Mouse (Mus musculus) heart, embryonic 16.5 days (tissue): ENCODE results near the gene Coq8a. TPM values are rescaled to one million over a fixed set of nuclear protein-coding genes. Genes with fewer than 3 reads are reported as not detected.

ENCODE experiments used
- ATAC-seq: fragments of 200-750 bp; cut with Nextera tagmentation; replicated peaks from 2 replicates; pipeline ENCODE4 v1.8.0; 2017; ENCODE audit warnings: moderate number of reproducible peaks; ENCODE audit not compliant: insufficient read depth, low FRiP score; ENCODE audit errors: extremely low read depth
- H3K27ac ChIP-seq: fragments of 300-500 bp; sonication (generic); 2 replicates; pipeline ENCODE4 v1.5.1; 2014; ENCODE audit warnings: mild to moderate bottlenecking, low read length, control low read depth, moderate library complexity
- H3K27me3 ChIP-seq: fragments of 300-500 bp; sonication (generic); 2 replicates; pipeline ENCODE4 v1.6.1; 2014; ENCODE audit warnings: low read length, mixed read lengths; ENCODE audit not compliant: control insufficient read depth, insufficient read depth
- H3K36me3 ChIP-seq: fragments of 300-500 bp; sonication (generic); 2 replicates; pipeline ENCODE4 v1.6.1; 2014; ENCODE audit not compliant: control insufficient read depth, insufficient read depth
- H3K4me1 ChIP-seq: fragments of 300-500 bp; sonication (generic); 2 replicates; pipeline ENCODE4 v1.6.1; 2014; ENCODE audit warnings: low read length, mixed read lengths; ENCODE audit not compliant: control insufficient read depth, insufficient read depth
- H3K4me2 ChIP-seq: fragments of 300-500 bp; sonication (generic); 2 replicates; pipeline ENCODE4 v1.6.1; 2014; ENCODE audit warnings: low read depth, mild to moderate bottlenecking, control low read depth, low read length
- H3K4me3 ChIP-seq: fragments of 300-500 bp; sonication (generic); 2 replicates; pipeline ENCODE4 v1.5.1; 2014; ENCODE audit warnings: mild to moderate bottlenecking, control low read depth, low read length
- H3K9ac ChIP-seq: fragments of 300-500 bp; sonication (generic); 2 replicates; pipeline ENCODE4 v1.6.1; 2014; ENCODE audit warnings: low read length, control low read depth
- H3K9me3 ChIP-seq: fragments of 300-500 bp; sonication (generic); replicated peaks from 2 replicates; pipeline ENCODE4 v1.6.1; 2016; ENCODE audit warnings: low read length; ENCODE audit not compliant: control insufficient read depth
- WGBS: fragments of 180-500 bp; shearing (Covaris S2); extraction: QIAGEN DNeasy Blood & Tissue Kit; methylation state at CpG from one replicate; pipeline ENCODE4 v1.1.7; 2014; 5-methylcytosine and 5-hydroxymethylcytosine counted together
- polyA plus RNA-seq: library from polyadenylated mRNA; unstranded; fragments of >200 nt; fragmentation: Nextera tagmentation; extraction: Ambion mirVana; gene quantifications from 2 replicates; pipeline ENCODE4 v1.2.1, GENCODE M21; 2015

Coq8a gene
- polyA plus RNA-seq, 1 experiment from 2014 or later = 70.0 TPM

DNA sequence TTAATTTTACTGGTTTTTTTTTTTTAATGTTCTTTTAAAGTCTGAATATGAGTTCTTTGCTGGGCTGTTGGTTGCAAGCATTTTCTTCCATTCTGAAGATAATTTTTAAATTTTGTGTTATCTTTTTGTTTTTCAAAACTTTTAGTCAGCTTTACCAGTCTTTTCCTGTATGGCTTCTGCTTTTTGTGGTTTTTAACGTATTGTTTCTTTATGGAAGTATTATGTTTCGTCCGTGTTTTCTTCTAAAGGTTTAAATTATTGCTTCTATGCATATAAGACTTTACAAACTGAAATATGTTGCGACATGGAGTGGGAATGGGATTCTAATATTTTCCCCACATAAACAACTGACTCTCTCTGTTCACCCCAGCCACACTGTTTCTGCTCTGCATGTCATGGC, 67.2 kb downstream of the Coq8a start:
- peaks cover 11% of the 10 kb centered on the region; the same call in 1 of the 2 replicates for H3K36me3 ChIP-seq

DNA sequence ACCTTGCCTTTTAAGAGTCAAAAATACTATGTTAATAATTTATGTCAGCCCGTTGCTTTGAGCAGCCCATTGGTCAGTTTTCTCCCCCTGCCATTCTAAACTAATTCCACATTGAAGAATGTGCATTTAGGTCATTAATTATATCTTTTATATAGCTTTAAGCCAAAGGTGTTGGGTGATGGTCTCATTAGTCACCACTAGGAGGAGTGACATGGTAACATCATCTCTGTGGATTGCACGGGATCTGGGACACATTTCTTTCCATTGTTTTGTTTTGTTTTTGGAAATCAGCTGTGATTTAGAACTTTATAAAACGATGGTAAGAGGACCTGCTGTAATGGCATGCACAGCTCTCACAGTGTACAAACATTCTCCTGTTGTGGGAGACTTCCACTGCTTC, 68.0 kb downstream of the Coq8a start:
- H3K27me3 ChIP-seq = no peaks in the 10 kb centered on the region
- H3K27ac ChIP-seq = no peak overlapping the region
- H3K9ac ChIP-seq = no peak overlapping the region
- peaks cover 7% of the 10 kb centered on the region; the same call in 1 of the 2 replicates for H3K36me3 ChIP-seq
- no peaks in the 10 kb centered on the region for H3K9me3 ChIP-seq
- H3K4me2 ChIP-seq = no peak overlapping the region
- ATAC-seq = no peak
- H3K4me1 ChIP-seq = no peaks in the 10 kb centered on the region
- H3K4me3 ChIP-seq = no peak overlapping the region
- 60% methylated on average over 3 of the region's 3 CpGs for WGBS

More for the DNA sequence above, 67.2 kb downstream of the Coq8a start:
- 91% methylated on average over 4 of the region's 4 CpGs for WGBS
- Histone ChIP-seq H3K9me3 (no peaks in the 10 kb centered on the region), H3K4me1 (no peaks in the 10 kb centered on the region), H3K4me2 (no peak overlapping the region), H3K27me3 (no peaks in the 10 kb centered on the region), H3K9ac (no peak overlapping the region), H3K4me3 (no peak overlapping the region), H3K27ac (no peak overlapping the region)
- no peak for ATAC-seq

DNA sequence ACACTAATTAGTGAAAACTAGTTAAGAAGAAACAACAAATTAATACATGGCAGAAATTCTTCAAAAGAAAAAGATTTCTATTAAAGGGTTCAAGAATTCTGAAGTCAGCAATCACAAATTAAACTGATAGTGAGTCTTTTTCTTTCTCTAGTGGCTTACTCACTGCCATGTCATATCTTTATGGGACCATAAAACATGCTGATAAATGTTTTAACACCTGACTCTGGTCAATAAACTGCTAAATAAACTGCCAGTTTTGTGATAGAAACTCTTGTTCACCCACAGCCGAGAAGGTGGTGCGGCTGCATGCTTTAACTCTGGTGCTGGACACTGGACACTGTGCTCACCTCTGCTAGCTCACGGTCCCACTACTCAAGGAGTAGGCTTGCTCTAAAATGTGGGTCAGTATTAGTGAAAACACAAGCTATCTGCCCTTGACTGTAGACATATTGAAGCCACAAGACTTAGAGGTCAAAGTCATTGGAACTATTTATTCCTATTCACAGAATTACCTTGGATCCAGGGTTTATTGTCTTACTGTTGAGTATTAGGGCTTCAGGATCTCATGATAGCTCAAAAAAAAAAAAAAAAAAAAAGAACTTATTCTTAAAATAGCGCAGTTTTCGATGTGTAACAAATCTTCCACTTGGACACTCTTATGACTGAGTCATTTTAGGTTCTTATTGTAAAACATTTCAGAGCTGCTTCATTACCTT, 71.2 kb downstream of the Coq8a start:
- no peaks in the 10 kb centered on the region for H3K9me3 ChIP-seq
- no peak overlapping the region for H3K4me3 ChIP-seq
- no peak overlapping the region for H3K27ac ChIP-seq
- 0 out of 2 replicates have a peak, but pooled peaks cover 2% of the 10 kb centered on the region for H3K36me3 ChIP-seq
- ATAC-seq = no peak
- no peaks in the 10 kb centered on the region for H3K27me3 ChIP-seq
- 89% methylated on average over 5 of the region's 5 CpGs for WGBS
- H3K4me2 ChIP-seq = no peak overlapping the region
- H3K9ac ChIP-seq = no peak overlapping the region
- no peaks in the 10 kb centered on the region for H3K4me1 ChIP-seq

DNA sequence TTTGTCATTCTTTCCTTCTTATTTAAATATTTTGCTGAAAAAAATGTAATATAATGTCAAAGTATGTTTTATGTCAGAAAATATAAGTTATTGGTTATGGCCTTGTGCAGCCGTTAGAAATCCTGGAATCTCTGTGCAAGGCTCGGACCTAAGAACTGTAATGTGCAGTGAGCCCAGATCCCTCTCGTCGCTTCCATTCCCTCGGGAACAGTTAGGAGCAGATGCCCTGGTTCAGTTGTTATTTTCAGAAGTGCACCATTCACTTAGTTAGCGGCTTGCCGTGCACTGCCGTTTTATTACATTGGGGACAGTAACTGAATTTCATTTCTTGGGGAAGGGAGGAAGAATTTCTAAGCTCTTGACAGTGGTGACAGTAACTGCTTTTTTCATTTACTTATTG, 81.2 kb downstream of the Coq8a start:
- Histone ChIP-seq H3K4me1 (no peaks in the 10 kb centered on the region), H3K27ac (no peak overlapping the region), H3K4me2 (no peak overlapping the region), H3K4me3 (no peak overlapping the region), H3K36me3 (peaks cover 5% of the 10 kb centered on the region), H3K9me3 (no peaks in the 10 kb centered on the region), H3K27me3 (no peaks in the 10 kb centered on the region), H3K9ac (no peak overlapping the region)
- no peak for ATAC-seq
- 86% methylated on average over 8 of the region's 8 CpGs for WGBS

DNA sequence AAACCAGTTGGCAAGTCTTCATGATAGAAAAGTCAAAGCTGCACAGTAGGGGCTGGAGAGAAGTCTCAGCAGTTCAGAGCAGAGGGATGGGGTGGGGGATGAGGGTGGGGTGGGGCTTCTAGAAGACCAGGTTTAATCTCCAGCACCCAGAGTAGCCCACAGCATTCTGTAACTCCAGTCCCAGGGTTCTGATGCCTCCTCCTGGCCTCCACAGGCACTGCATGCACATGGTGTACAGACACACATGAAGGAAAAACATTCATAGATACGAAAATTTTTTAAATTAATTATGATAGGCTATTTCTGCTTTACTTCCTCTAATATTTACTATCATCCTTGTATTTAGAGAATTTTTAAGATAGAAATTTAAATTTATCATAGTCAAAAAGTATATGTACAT, 82.9 kb downstream of the Coq8a start:
- Histone ChIP-seq H3K36me3 (peaks cover 5% of the 10 kb centered on the region), H3K27me3 (no peaks in the 10 kb centered on the region), H3K9ac (no peak overlapping the region), H3K27ac (no peak overlapping the region), H3K4me2 (no peak overlapping the region), H3K4me3 (no peak overlapping the region), H3K9me3 (no peaks in the 10 kb centered on the region), H3K4me1 (no peaks in the 10 kb centered on the region)
- ATAC-seq = no peak
- WGBS = 80% methylated on average over 1 of the region's 1 CpGs

Other genes with a start within 250 kb of the Coq8a start
- gene Cdc42bpa, start 239.1 kb downstream of the Coq8a start, polyA plus RNA-seq = 11.6 and 11.7 TPM in 2 replicates
- gene Psen2, start 63.8 kb upstream of the Coq8a start, polyA plus RNA-seq = 16.5 TPM in 2 replicates
- gene Itpkb, start 130.9 kb upstream of the Coq8a start, polyA plus RNA-seq = 7.3 and 8.7 TPM in 2 replicates